8 mouse cellular contexts compared by ENCODE assay signal in genomic region chrX:50635634-50636033, GRCm38 (mm10).
DNase-seq lines count a peak whose midpoint lies in the region; ATAC-seq and TF ChIP-seq lines count a peak whose summit lies in the region.

No protein-coding gene starts in this region.

- H3K9me3 ChIP-seq in embryonic facial prominence, embryonic 10.5 days = no peaks in the 10 kb centered on the region
- no peaks in the 10 kb centered on the region for H3K9me3 ChIP-seq in hindbrain, postnatal 0 days (ENCODE audit: low read length)

- peak overlapping the region; percentile 74; the same call in 1 of the 2 replicates for H3K27ac ChIP-seq in embryonic facial prominence, embryonic 10.5 days (replicated peaks)
- 0 out of 2 replicates have a peak overlapping the region, but pooled peaks have one; percentile 26 for H3K27ac ChIP-seq in hindbrain, postnatal 0 days

- peak overlapping the region; percentile 65 for H3K4me3 ChIP-seq in embryonic facial prominence, embryonic 10.5 days
- peak overlapping the region; percentile 51 for H3K4me3 ChIP-seq in hindbrain, postnatal 0 days (ENCODE audit: low read length)
- peak overlapping the region; percentile 43 for H3K4me3 ChIP-seq in myocyte

- WGBS in embryonic facial prominence, embryonic 10.5 days = 31% methylated on average over 6 of the region's 6 CpGs
- WGBS in hindbrain, postnatal 0 days = 29% methylated on average over 6 of the region's 6 CpGs

- H3K79me2 ChIP-seq in myocyte (ENCODE audit: control insufficient read depth, insufficient read depth) = peaks cover 3% of the 10 kb centered on the region

- DNase-seq in kidney, postnatal 10 days = peak; percentile 8
- no peak for DNase-seq in kidney, postnatal 4 days
- DNase-seq in embryonic facial prominence, embryonic 10.5 days (ENCODE audit: low spot score) = no peak
- DNase-seq in hindbrain, postnatal 0 days (ENCODE audit: low spot score) = no peak
- DNase-seq in urinary bladder, adult 18-20 months (ENCODE audit: low spot score in 2 of 2) = no peak
- no peak for DNase-seq in frontal cortex, postnatal 14 days (ENCODE audit: low spot score in 2 of 2)
- DNase-seq in ovary, postnatal 14 days (ENCODE audit: low spot score) = no peak

- H3K4me2 ChIP-seq in hindbrain, postnatal 0 days (ENCODE audit: low read depth, low read length) = peak overlapping the region; percentile 64
- H3K4me2 ChIP-seq in myocyte (ENCODE audit: low read depth) = peak overlapping the region; percentile 77

- peaks cover 10% of the 10 kb centered on the region for H3K27me3 ChIP-seq in embryonic facial prominence, embryonic 10.5 days (replicated peaks; ENCODE audit: low read depth, poor library complexity, severe bottlenecking)
- H3K27me3 ChIP-seq in hindbrain, postnatal 0 days (ENCODE audit: insufficient read depth, low read length) = no peaks in the 10 kb centered on the region
- H3K27me3 ChIP-seq in myocyte (ENCODE audit: control insufficient read depth, insufficient read depth, insufficient read length) = no peaks in the 10 kb centered on the region

- TF ChIP-seq POLR2A in myocyte (IDR thresholded peaks at IDR 0.05; ENCODE audit: insufficient read length, low read depth) = no peak

- peaks cover 4% of the 10 kb centered on the region for H3K36me3 ChIP-seq in embryonic facial prominence, embryonic 10.5 days (replicated peaks)
- no peaks in the 10 kb centered on the region for H3K36me3 ChIP-seq in hindbrain, postnatal 0 days (ENCODE audit: insufficient read depth, low read length)
- no peaks in the 10 kb centered on the region for H3K36me3 ChIP-seq in myocyte (ENCODE audit: control insufficient read depth, insufficient read depth)

- H3K9ac ChIP-seq in hindbrain, postnatal 0 days (replicated peaks; ENCODE audit: low read length) = no peak overlapping the region

- no peaks in the 10 kb centered on the region for H3K4me1 ChIP-seq in embryonic facial prominence, embryonic 10.5 days
- H3K4me1 ChIP-seq in hindbrain, postnatal 0 days (ENCODE audit: insufficient read depth, low read length) = no peaks in the 10 kb centered on the region

- no peak for TF ChIP-seq CTCF in hindbrain, postnatal 0 days (IDR thresholded peaks at IDR 0.05; ENCODE audit: low read depth)

- ATAC-seq in hindbrain, postnatal 0 days = peak; percentile 47

- H3ac ChIP-seq in myocyte (ENCODE audit: control insufficient read depth, insufficient read length) = no peak overlapping the region

TF ChIP-seq in myocyte, 11 proteins besides CTCF, POLR2A, EP300 and RAD21:
- TF ChIP-seq MYOG (IDR thresholded peaks at IDR 0.05; ENCODE audit: control insufficient read depth in 1 of 3, insufficient read depth in 1 of 3, insufficient read length in 2 of 3, low read depth in 2 of 3) (no peak), TCF3 (IDR thresholded peaks at IDR 0.05; ENCODE audit: insufficient read length, low read depth) (no peak), SRF (IDR thresholded peaks at IDR 0.05; ENCODE audit: control insufficient read depth, insufficient read length, low read depth) (no peak), CEBPB (IDR thresholded peaks at IDR 0.05; ENCODE audit: insufficient read depth, poor library complexity, severe bottlenecking) (no peak), MYOD1 (IDR thresholded peaks at IDR 0.05; ENCODE audit: control insufficient read depth in 1 of 3, insufficient read length in 2 of 3, low read depth in 2 of 3) (no peak), POLR2AphosphoS2 (IDR thresholded peaks at IDR 0.05; ENCODE audit: insufficient read length, low read depth) (no peak)
